Mouse (Mus musculus): ENCODE data around the gene Mrps30. TPM values are rescaled to one million over a fixed set of nuclear protein-coding genes. Genes with fewer than 3 reads are reported as not detected.
A peak's percentile ranks its signal among the peaks of the same experiment; 100 is the strongest.
"Not testable (repeated sequence)": the region's sequence is repeated elsewhere in the genome, so short reads cannot be mapped to it uniquely, and the experiment has no call there.

Gene Mrps30
- 32.2 and 35.5 TPM in 2 replicates for polyA plus RNA-seq (2016; fragmentation: Nextera tagmentation; extraction: Ambion mirVana)

DNA sequence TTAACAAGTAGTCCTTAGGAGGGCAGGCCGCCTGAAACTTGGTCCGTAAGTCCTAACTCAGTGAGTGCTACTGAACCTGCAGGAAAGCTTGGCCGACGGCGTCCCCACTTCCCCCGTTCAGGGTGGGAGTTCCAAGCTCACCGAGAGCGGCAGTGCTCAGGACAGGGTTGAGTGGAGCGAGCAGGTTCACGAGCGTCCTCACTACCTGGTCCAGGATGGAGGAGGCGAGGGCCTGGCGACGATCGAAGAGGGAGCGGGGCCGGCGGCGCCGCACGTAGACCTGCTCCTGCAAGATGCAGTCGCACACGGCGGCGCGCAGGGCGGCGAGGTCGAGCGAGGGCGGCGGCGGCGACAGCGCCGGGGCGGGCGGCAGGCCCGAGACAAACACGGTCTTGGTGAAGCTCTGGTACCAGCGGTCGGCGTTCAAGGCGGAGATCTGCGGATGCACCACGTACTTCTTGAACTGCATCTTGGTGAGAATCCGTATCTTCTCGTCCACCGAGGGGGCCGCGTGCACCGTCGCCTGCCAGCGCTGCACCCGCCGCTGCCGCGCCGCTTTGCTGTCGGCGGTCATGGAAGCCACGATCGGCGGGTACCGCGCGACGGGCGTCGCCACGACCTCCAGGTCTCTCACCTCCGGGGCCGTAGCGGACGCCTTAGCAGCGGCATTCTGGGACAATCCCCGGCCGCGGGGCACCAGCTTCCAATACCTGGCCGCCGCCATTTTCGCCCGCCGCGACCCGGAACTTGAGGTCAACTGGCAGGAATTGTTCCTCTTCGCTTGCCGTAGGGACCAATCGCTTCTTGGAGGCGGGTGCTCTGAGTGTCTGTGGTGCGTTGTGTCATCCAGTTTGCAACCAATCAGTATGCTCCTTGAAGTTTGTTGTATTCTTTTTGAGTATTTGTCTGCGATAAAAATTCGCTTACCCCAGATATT is at the start of gene Mrps30, which contains the start of gene B430218F22Rik:
TSS of gene Mrps30 (minus strand) at position 742 of the 937 bp plus-strand sequence.
TSS of gene B430218F22Rik (plus strand) at position 120 of the 937 bp plus-strand sequence.
- under 1% methylated on average over 89 of the region's 93 CpGs for WGBS
- peak; percentile 98 for ATAC-seq (ENCODE audit: low FRiP score)
- peak within 1 kb of the TSS; percentile 80 for H3K27ac ChIP-seq

DNA sequence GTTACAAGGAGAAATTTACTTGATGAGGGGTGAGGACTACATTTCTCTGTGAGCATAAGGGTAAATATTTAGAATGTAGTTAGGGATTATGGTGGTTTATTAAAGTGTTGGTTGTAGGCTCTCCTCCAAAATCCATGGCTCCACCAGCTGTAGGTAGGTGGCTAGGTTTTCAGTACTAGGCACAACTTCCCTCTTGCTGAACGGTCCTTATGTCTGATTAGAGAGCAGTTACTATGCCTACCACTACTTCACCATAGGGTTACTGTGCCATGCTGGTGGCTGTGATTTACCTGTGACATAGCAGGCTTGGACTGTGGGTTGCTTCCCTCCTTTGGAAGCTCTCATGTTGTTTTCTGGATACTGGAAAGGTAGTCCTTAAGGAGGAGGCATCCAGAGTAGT is 33.8 kb upstream of the Mrps30 start:
- ATAC-seq (ENCODE audit: low FRiP score) = no peak
- Histone ChIP-seq H3K9me3 (no peaks in the 10 kb centered on the region), H3K9ac (no peak overlapping the region), H3K4me2 (no peak overlapping the region), H3K27ac (no peak overlapping the region), H3K27me3 (no peaks in the 10 kb centered on the region), H3K36me3 (replicated peaks) (no peaks in the 10 kb centered on the region), H3K4me3 (replicated peaks) (no peak overlapping the region), H3K4me1 (no peaks in the 10 kb centered on the region)
- 86% methylated on average over 1 of the region's 1 CpGs for WGBS

More for the DNA sequence above, at the start of gene Mrps30, which contains the start of gene B430218F22Rik:
- Histone ChIP-seq H3K27me3 (no peaks in the 10 kb centered on the region), H3K4me3 (replicated peaks) (peak within 1 kb of the TSS; percentile 92), H3K9ac (peak within 1 kb of the TSS; percentile 83), H3K4me2 (peak within 1 kb of the TSS; percentile 74), H3K36me3 (replicated peaks) (peaks cover 23% of the 10 kb centered on the region), H3K9me3 (no peaks in the 10 kb centered on the region), H3K4me1 (peaks cover 8% of the 10 kb centered on the region)

DNA sequence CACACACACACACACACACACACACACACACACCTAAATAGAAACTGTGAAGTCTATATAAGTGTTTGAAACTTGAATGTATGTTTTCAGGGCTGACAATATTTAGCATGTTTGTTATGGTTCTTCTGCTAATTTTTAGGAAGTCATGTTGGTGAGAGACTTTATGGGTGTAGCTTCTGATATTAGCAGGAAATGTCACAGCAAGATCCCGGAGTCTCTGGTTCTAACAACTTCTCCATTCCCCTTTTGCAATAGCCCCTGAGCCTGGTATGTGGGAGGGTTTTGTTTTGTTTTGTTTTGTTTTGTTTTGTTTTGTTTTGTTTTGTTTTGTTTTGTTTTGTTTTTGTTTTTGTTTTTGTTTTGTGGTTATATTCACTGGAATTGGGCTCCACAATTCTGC is 33.4 kb upstream of the Mrps30 start:
- 91% methylated on average over 1 of the region's 1 CpGs for WGBS
- no peak for ATAC-seq (ENCODE audit: low FRiP score)
- Histone ChIP-seq H3K27me3 (no peaks in the 10 kb centered on the region), H3K4me3 (replicated peaks) (no peak overlapping the region), H3K4me2 (no peak overlapping the region), H3K27ac (no peak overlapping the region), H3K36me3 (replicated peaks) (no peaks in the 10 kb centered on the region), H3K9me3 (no peaks in the 10 kb centered on the region), H3K4me1 (no peaks in the 10 kb centered on the region), H3K9ac (no peak overlapping the region)

DNA sequence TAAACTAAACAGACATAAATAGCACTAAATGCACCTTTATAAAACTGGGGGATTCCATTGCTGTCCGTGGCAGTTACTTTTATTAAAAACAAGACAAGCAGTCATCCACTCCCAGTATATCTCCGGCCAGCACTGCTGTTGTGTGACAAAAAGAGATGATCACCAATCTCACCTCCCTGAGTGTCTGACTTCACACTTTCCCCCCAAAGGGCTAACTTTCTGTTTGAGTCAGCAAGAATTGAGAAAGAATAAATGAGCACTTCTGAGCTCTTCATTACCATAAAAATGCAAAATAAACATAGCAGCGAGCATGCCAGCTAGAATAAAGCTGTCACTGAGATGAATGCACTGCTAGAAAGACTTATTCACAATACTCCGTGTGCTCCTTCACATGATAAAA is 31.1 kb upstream of the Mrps30 start:
- no peaks in the 10 kb centered on the region for H3K36me3 ChIP-seq (replicated peaks)
- H3K9ac ChIP-seq = no peak overlapping the region
- no peaks in the 10 kb centered on the region for H3K9me3 ChIP-seq
- H3K4me1 ChIP-seq = no peaks in the 10 kb centered on the region
- H3K4me2 ChIP-seq = no peak overlapping the region
- no peaks in the 10 kb centered on the region for H3K27me3 ChIP-seq
- no peak for ATAC-seq (ENCODE audit: low FRiP score)
- no peak overlapping the region for H3K27ac ChIP-seq
- H3K4me3 ChIP-seq (replicated peaks) = no peak overlapping the region
- 41% methylated on average over 4 of the region's 4 CpGs for WGBS

DNA sequence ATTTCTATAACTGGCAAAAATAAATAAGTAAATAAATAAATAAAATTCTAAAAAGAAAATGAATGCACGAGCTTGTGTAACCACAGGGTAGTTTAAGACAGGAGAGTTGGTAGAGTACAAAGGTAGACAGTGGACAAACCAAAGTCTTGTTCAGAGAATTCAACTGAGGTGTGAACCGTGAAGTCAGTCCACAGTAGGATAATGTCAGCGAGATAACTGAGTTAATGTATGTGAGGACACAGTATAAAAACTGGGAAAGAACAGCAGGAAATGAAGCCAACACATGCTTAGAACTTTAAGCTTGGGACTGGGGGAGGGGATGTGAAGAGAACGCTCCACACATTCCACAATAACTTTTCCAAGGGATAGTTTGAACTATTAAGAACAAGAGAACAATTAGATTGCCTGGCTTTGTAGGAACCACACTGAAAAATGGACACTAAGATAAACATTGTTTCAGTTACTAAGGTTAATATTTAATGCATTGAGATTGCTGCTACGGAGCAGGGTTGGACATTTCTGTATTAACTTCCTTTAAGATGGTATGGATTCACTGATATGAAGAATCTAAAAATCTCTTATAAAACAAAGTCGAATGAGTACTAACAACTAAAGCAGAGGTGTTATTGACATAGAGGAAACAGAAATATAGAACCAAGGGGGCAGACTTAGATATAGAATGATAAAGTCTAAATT is 24.4 kb upstream of the Mrps30 start:
- WGBS = 79% methylated on average over 6 of the region's 6 CpGs
- Histone ChIP-seq H3K27ac (no peak overlapping the region), H3K9me3 (no peaks in the 10 kb centered on the region), H3K4me3 (replicated peaks) (no peak overlapping the region), H3K4me2 (no peak overlapping the region), H3K4me1 (no peaks in the 10 kb centered on the region), H3K27me3 (no peaks in the 10 kb centered on the region), H3K36me3 (replicated peaks) (no peaks in the 10 kb centered on the region), H3K9ac (no peak overlapping the region)
- no peak for ATAC-seq (ENCODE audit: low FRiP score)

DNA sequence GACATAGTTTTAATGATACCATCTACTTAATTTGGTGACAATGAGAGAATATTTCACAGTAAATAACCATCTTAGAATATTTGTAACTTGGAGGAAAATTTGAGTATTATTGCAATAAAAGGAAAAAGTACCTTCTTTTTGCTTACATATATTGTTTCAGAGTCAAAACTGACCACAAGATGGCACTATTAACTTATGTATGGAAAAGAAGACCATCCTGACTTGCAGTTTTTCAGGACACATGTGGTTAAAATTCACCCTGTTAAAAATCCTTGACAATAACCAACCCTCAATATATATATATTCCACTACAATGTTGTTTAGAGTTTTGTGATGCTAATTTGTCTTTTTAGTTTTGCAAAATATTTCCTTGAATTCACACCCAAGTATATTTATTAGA is 16.5 kb upstream of the Mrps30 start:
- H3K4me2 ChIP-seq = no peak overlapping the region
- no peak overlapping the region for H3K27ac ChIP-seq
- H3K9me3 ChIP-seq = no peaks in the 10 kb centered on the region
- no peaks in the 10 kb centered on the region for H3K4me1 ChIP-seq
- no peak overlapping the region for H3K9ac ChIP-seq
- H3K36me3 ChIP-seq (replicated peaks) = no peaks in the 10 kb centered on the region
- peaks cover 4% of the 10 kb centered on the region; the same call in 1 of the 2 replicates for H3K27me3 ChIP-seq
- 0 out of 2 replicates have a peak, but pooled peaks have one; percentile 23 for ATAC-seq (ENCODE audit: low FRiP score)
- no peak overlapping the region for H3K4me3 ChIP-seq (replicated peaks)

DNA sequence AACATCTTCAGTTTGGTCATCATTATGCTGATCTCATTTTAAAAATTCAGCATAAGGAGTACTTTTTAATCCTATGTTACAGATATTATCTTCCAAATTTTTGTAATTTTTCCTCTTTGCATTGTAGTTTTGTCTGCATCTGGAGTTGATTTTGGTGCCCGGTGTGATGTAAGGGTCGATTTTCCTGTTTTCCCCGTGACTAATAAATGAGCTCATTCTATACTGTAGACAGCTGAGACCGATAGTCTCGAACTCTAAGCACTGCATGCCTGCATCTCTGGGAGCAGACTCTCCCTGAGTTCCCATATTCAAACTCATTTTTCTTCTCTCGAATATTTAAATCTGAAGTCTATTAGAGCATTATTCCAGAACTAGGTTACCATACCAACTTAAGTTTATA is 13.3 kb upstream of the Mrps30 start:
- no peak overlapping the region for H3K27ac ChIP-seq
- H3K4me1 ChIP-seq = no peaks in the 10 kb centered on the region
- H3K27me3 ChIP-seq = peaks cover 4% of the 10 kb centered on the region; the same call in 1 of the 2 replicates
- H3K4me2 ChIP-seq = no peak overlapping the region
- H3K36me3 ChIP-seq (replicated peaks) = no peaks in the 10 kb centered on the region
- ATAC-seq (ENCODE audit: low FRiP score) = no peak
- H3K4me3 ChIP-seq (replicated peaks) = no peak overlapping the region
- H3K9ac ChIP-seq = no peak overlapping the region
- H3K9me3 ChIP-seq = no peaks in the 10 kb centered on the region
- 75% methylated on average over 6 of the region's 6 CpGs for WGBS

DNA sequence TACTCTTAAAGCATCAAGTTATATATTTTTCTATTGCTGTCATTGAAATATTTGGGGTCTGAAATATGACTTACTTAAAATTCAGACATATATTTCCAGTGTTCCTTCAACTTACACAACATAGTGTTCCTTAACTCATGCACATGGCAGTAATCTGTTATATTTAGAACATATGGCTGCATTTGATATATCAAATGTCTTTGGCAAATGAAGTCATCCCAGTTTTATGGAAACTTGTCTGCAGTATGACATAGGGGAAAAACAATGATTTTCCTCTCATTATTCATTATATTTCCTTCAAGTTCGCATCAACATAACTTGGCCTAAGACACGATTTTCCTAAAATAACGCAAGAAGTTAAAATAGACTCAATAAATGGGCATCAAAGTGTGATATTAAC is 8.8 kb upstream of the Mrps30 start:
- Histone ChIP-seq H3K4me3 (replicated peaks) (no peak overlapping the region), H3K36me3 (replicated peaks) (no peaks in the 10 kb centered on the region), H3K27me3 (no peaks in the 10 kb centered on the region), H3K9ac (no peak overlapping the region), H3K4me1 (no peaks in the 10 kb centered on the region), H3K27ac (no peak overlapping the region), H3K4me2 (no peak overlapping the region), H3K9me3 (no peaks in the 10 kb centered on the region)
- ATAC-seq (ENCODE audit: low FRiP score) = no peak
- WGBS = 91% methylated on average over 3 of the region's 3 CpGs

DNA sequence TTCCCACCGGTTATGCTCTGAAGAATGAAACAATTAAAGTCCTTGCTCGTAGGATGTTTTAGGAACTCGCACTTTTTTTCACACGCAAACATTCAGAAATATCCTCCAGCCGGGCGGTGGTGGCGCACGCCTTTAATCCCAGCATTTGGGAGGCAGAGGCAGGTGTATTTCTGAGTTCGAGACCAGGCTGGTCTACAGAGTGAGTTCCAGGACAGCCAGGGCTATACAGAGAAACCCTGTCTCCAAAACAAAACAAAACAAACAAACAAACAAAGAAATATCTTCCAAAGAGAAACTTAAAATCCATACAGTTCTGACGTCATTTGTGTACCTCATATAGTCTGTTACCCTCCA is 373 bp upstream of the Mrps30 start:
- peak; percentile 61 for ATAC-seq (ENCODE audit: low FRiP score)
- not testable (repeated sequence) for H3K27me3 ChIP-seq, H3K9me3 ChIP-seq, H3K27ac ChIP-seq, H3K9ac ChIP-seq, H3K4me1 ChIP-seq
- WGBS = 9% methylated on average over 10 of the region's 10 CpGs
- H3K4me2 ChIP-seq = peak overlapping the region; percentile 74
- H3K4me3 ChIP-seq (replicated peaks) = peak overlapping the region; percentile 92
- peaks cover 18% of the 10 kb centered on the region for H3K36me3 ChIP-seq (replicated peaks)

DNA sequence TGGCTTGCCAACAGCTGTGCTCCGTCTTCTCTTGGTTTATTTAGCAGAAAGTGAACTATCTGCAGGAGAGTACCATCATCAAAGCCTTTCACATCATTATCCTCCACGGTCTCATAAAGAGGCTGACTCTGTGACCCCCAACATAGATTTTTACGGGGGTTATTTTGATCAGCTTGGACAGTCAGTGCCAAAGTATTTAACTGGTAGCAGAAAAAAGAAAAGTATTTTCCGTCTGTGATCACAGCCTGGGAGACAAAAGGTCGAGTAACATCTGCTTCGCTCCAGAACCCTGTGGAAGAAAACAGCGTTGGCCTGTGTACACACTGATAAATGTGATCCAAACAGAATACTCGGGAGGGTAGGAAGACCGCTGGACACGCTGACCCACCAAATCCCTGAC is 6.7 kb downstream of the Mrps30 start:
- no peaks in the 10 kb centered on the region for H3K9me3 ChIP-seq
- no peak overlapping the region for H3K4me3 ChIP-seq (replicated peaks)
- no peak overlapping the region for H3K27ac ChIP-seq
- peaks cover 47% of the 10 kb centered on the region for H3K36me3 ChIP-seq (replicated peaks)
- H3K4me1 ChIP-seq = no peaks in the 10 kb centered on the region
- H3K27me3 ChIP-seq = no peaks in the 10 kb centered on the region
- WGBS = 87% methylated on average over 10 of the region's 10 CpGs
- ATAC-seq (ENCODE audit: low FRiP score) = no peak
- H3K9ac ChIP-seq = no peak overlapping the region
- no peak overlapping the region for H3K4me2 ChIP-seq

DNA sequence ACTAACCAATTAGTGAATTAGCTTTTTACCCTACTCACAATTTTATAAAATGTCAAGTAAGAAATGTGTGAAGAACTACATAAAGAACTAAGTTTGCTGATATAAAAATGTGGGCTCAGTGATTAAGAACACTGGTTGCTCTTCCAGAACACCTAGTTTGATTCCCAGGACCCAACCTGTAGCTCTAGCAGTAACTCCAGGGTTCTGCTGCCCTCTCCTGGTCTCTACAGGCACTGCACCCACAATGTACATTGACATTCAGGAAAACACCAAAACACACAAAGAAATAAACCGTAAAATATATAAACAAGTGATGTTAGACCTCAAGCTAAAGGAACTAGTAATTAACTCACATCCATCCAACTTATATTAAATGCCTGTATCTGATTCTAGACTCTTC is 7.9 kb downstream of the Mrps30 start:
- Histone ChIP-seq H3K27ac (no peak overlapping the region), H3K9ac (no peak overlapping the region), H3K4me2 (no peak overlapping the region), H3K36me3 (replicated peaks) (peaks cover 45% of the 10 kb centered on the region), H3K4me1 (no peaks in the 10 kb centered on the region), H3K27me3 (no peaks in the 10 kb centered on the region), H3K9me3 (no peaks in the 10 kb centered on the region), H3K4me3 (replicated peaks) (no peak overlapping the region)
- WGBS = 72% methylated on average over 1 of the region's 1 CpGs
- ATAC-seq (ENCODE audit: low FRiP score) = no peak

DNA sequence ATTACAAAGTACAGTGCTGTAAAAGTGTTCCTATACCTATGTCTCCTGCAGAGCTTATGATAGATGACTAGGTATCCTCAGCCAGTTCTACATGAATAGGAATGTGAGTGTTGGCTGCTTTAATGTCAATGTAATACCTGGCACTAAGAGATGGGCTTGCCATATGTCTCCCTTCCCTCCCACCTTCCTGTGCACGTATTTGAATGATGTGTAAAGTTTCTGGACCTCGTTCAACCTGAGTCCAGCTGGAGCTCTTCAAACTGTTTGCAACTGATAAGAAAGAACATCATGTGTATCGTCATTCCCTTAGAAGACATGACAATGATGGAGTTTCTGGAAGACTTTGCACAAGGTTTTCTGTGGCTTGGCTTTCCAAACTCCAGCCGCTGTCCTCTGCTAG is 14.2 kb downstream of the Mrps30 start:
- Histone ChIP-seq H3K9ac (no peak overlapping the region), H3K36me3 (replicated peaks) (peaks cover 6% of the 10 kb centered on the region), H3K27ac (no peak overlapping the region), H3K4me3 (replicated peaks) (no peak overlapping the region), H3K27me3 (no peaks in the 10 kb centered on the region), H3K9me3 (no peaks in the 10 kb centered on the region), H3K4me2 (no peak overlapping the region), H3K4me1 (no peaks in the 10 kb centered on the region)
- no peak for ATAC-seq (ENCODE audit: low FRiP score)
- WGBS = 88% methylated on average over 4 of the region's 4 CpGs
